Mouse (Mus musculus) CH12.LX (cell line): ENCODE data around the gene St7. TPM values are rescaled to one million over a fixed set of nuclear protein-coding genes. Genes with fewer than 3 reads are reported as not detected.

Experiments
- DNase-seq: peaks from one replicate; pipeline ENCODE4 v3.0.0-alpha.2; 2013; ENCODE audit errors: extremely low read depth
- H3K27ac ChIP-seq: 2 replicates; pipeline ENCODE4 v1.5.1; 2012; ENCODE audit warnings: low read depth, mild to moderate bottlenecking, control low read depth, moderate library complexity; ENCODE audit not compliant: insufficient read depth
- H3K27me3 ChIP-seq: replicated peaks from 2 replicates; pipeline ENCODE3; 2012; ENCODE audit warnings: inconsistent platforms
- H3K36me3 ChIP-seq, 2 experiments: replicated peaks in 1 of 2; 2 replicates each; pipeline versions ENCODE3 to v1.6.1; 2012; ENCODE audit warnings: inconsistent platforms in 1 of 2, low read length in 1 of 2, mild to moderate bottlenecking in 1 of 2, mixed read lengths in 1 of 2, moderate library complexity in 1 of 2; ENCODE audit not compliant: control insufficient read depth in 1 of 2, insufficient read depth in 1 of 2
- H3K4me1 ChIP-seq, 2 experiments: 2 replicates each; pipeline ENCODE4 v1.6.1; 2012; ENCODE audit warnings: inconsistent platforms in 1 of 2, moderate library complexity in 1 of 2; ENCODE audit not compliant: insufficient read depth in 2 of 2, control insufficient read depth in 1 of 2
- H3K4me2 ChIP-seq: 2 replicates; pipeline ENCODE4 v1.6.1; 2012; ENCODE audit warnings: low read depth, mild to moderate bottlenecking, control low read depth; ENCODE audit not compliant: poor library complexity, insufficient read depth, severe bottlenecking
- H3K4me3 ChIP-seq, 3 experiments: fragments of 150-350 bp in 1 of 3; sonication (generic) in 1 of 3; replicated peaks in 1 of 3; 2 replicates each; pipeline versions ENCODE3 to v1.5.1; 2011 to 2012; ENCODE audit warnings: low read depth in 2 of 3, low read length in 2 of 3, mild to moderate bottlenecking in 2 of 3, moderate library complexity in 2 of 3, control low read depth in 1 of 3, improper control_type of control experiment in 1 of 3, inconsistent platforms in 1 of 3, mixed read lengths in 1 of 3; ENCODE audit not compliant: poor library complexity in 1 of 3
- H3K79me2 ChIP-seq: replicated peaks from 2 replicates; pipeline ENCODE4 v1.6.1; 2012; ENCODE audit warnings: mild to moderate bottlenecking, moderate library complexity; ENCODE audit not compliant: control insufficient read depth, poor library complexity, insufficient read depth, severe bottlenecking; ENCODE audit errors: extremely low read depth
- H3K9ac ChIP-seq: 2 replicates; pipeline ENCODE4 v1.6.1; 2012; ENCODE audit warnings: low read depth, mild to moderate bottlenecking, control low read depth, moderate library complexity; ENCODE audit not compliant: insufficient read depth
- H3K9me3 ChIP-seq: replicated peaks from 2 replicates; pipeline ENCODE3; 2012; ENCODE audit warnings: low read length, inconsistent platforms, mixed read lengths
- BHLHE40 ChIP-seq: IDR thresholded peaks from 2 replicates; pipeline ENCODE4 v1.6.1; 2011; ENCODE audit warnings: mild to moderate bottlenecking, low read depth, low read length, improper control_type of control experiment
- CHD1 ChIP-seq: IDR thresholded peaks from 2 replicates; pipeline ENCODE4 v1.6.1; 2012; ENCODE audit warnings: low read depth, low read length, improper control_type of control experiment, inconsistent platforms
- CHD2 ChIP-seq: IDR thresholded peaks from 2 replicates; pipeline ENCODE4 v1.6.1; 2011; ENCODE audit warnings: low read length, improper control_type of control experiment
- CTCF ChIP-seq, 2 experiments: IDR thresholded peaks in 1 of 2; conservative IDR thresholded peaks in 1 of 2; 2 replicates each; pipeline ENCODE4 v1.5.1; 2011 to 2012; ENCODE audit warnings: low read depth in 2 of 2, low read length in 2 of 2, improper control_type of control experiment in 1 of 2, inconsistent platforms in 1 of 2, mild to moderate bottlenecking in 1 of 2, moderate library complexity in 1 of 2
- ELF1 ChIP-seq: IDR thresholded peaks from 2 replicates; pipeline ENCODE4 v1.6.1; 2014; ENCODE audit warnings: low read depth, mild to moderate bottlenecking, inconsistent platforms, low read length, improper control_type of control experiment
- EP300 ChIP-seq: IDR thresholded peaks from 2 replicates; pipeline ENCODE4 v1.6.1; 2011; ENCODE audit warnings: low read length, improper control_type of control experiment
- ETS1 ChIP-seq: conservative IDR thresholded peaks from 2 replicates; pipeline ENCODE4 v1.6.1; 2012; ENCODE audit warnings: low read depth, mild to moderate bottlenecking, inconsistent platforms, low read length, improper control_type of control experiment, moderate library complexity
- GABPA ChIP-seq: IDR thresholded peaks from 2 replicates; pipeline ENCODE4 v1.6.1; 2012; ENCODE audit warnings: low read depth, low read length, improper control_type of control experiment, inconsistent platforms; ENCODE audit not compliant: insufficient replicate concordance
- HCFC1 ChIP-seq: IDR thresholded peaks from 2 replicates; pipeline ENCODE4 v1.6.1; 2012; ENCODE audit warnings: low read depth, mild to moderate bottlenecking, inconsistent platforms, low read length, improper control_type of control experiment
- IRF4 ChIP-seq: IDR thresholded peaks from 2 replicates; pipeline ENCODE4 v1.6.1; 2014; ENCODE audit warnings: low read depth, mild to moderate bottlenecking, inconsistent platforms, low read length, improper control_type of control experiment
- JUND ChIP-seq: conservative IDR thresholded peaks from 2 replicates; pipeline ENCODE4 v1.6.1; 2011; ENCODE audit warnings: low read depth, low read length, improper control_type of control experiment
- KAT2A ChIP-seq: IDR thresholded peaks from 2 replicates; pipeline ENCODE4 v1.6.1; 2012; ENCODE audit warnings: low read length, improper control_type of control experiment, inconsistent platforms; ENCODE audit not compliant: insufficient replicate concordance
- MAFK ChIP-seq: IDR thresholded peaks from 2 replicates; pipeline ENCODE4 v1.6.1; 2011; ENCODE audit warnings: low read length, improper control_type of control experiment; ENCODE audit not compliant: insufficient replicate concordance
- MAX ChIP-seq: IDR thresholded peaks from 2 replicates; pipeline ENCODE4 v1.6.1; 2011; ENCODE audit warnings: low read length, improper control_type of control experiment
- MAZ ChIP-seq: IDR thresholded peaks from 2 replicates; pipeline ENCODE4 v1.6.1; 2012; ENCODE audit warnings: low read depth, mild to moderate bottlenecking, inconsistent platforms, low read length, improper control_type of control experiment, moderate library complexity
- MEF2A ChIP-seq: IDR thresholded peaks from 2 replicates; pipeline ENCODE4 v1.6.1; 2014; ENCODE audit warnings: low read depth, mild to moderate bottlenecking, inconsistent platforms, low read length, improper control_type of control experiment, borderline replicate concordance
- MXI1 ChIP-seq: IDR thresholded peaks from 2 replicates; pipeline ENCODE4 v1.6.1; 2011; ENCODE audit warnings: mild to moderate bottlenecking, low read depth, low read length, improper control_type of control experiment
- MYC ChIP-seq: IDR thresholded peaks from 2 replicates; pipeline ENCODE4 v1.6.1; 2011; ENCODE audit warnings: low read depth, mild to moderate bottlenecking, improper control_type of control experiment, low read length
- NELFE ChIP-seq: IDR thresholded peaks from 2 replicates; pipeline ENCODE4 v1.6.1; 2011; ENCODE audit warnings: low read depth, low read length, improper control_type of control experiment
- NRF1 ChIP-seq: IDR thresholded peaks from 2 replicates; pipeline ENCODE4 v1.6.1; 2014; ENCODE audit warnings: low read depth, mild to moderate bottlenecking, inconsistent platforms, low read length, improper control_type of control experiment, moderate library complexity
- PAX5 ChIP-seq: IDR thresholded peaks from 2 replicates; pipeline ENCODE4 v1.6.1; 2012; ENCODE audit warnings: low read length, inconsistent platforms, mixed read lengths
- POLR2A ChIP-seq: IDR thresholded peaks from 2 replicates; pipeline ENCODE4 v1.6.1; 2011; ENCODE audit warnings: low read depth, mild to moderate bottlenecking, improper control_type of control experiment, low read length
- POLR2AphosphoS2 ChIP-seq: IDR thresholded peaks from 2 replicates; pipeline ENCODE4 v1.6.1; 2011; ENCODE audit warnings: low read depth, low read length, improper control_type of control experiment
- RAD21 ChIP-seq: IDR thresholded peaks from 2 replicates; pipeline ENCODE4 v1.6.1; 2011; ENCODE audit warnings: low read depth, mild to moderate bottlenecking, low read length, improper control_type of control experiment, moderate library complexity
- RCOR1 ChIP-seq: conservative IDR thresholded peaks from 2 replicates; pipeline ENCODE4 v1.6.1; 2012; ENCODE audit warnings: low read depth, mild to moderate bottlenecking, inconsistent platforms, low read length, improper control_type of control experiment
- SIN3A ChIP-seq: IDR thresholded peaks from 2 replicates; pipeline ENCODE4 v1.6.1; 2012; ENCODE audit warnings: low read length, improper control_type of control experiment, inconsistent platforms
- SMC3 ChIP-seq: IDR thresholded peaks from 2 replicates; pipeline ENCODE4 v1.6.1; 2011; ENCODE audit warnings: low read depth, low read length, improper control_type of control experiment
- TBP ChIP-seq: conservative IDR thresholded peaks from 2 replicates; pipeline ENCODE4 v1.6.1; 2011; ENCODE audit warnings: low read depth, low read length, improper control_type of control experiment
- TCF12 ChIP-seq: IDR thresholded peaks from 2 replicates; pipeline ENCODE4 v1.6.1; 2014; ENCODE audit warnings: low read depth, mild to moderate bottlenecking, inconsistent platforms, low read length, improper control_type of control experiment
- USF1 ChIP-seq: IDR thresholded peaks from 2 replicates; pipeline ENCODE4 v1.6.1; 2014; ENCODE audit warnings: low read depth, mild to moderate bottlenecking, inconsistent platforms, low read length, improper control_type of control experiment
- USF2 ChIP-seq: conservative IDR thresholded peaks from 2 replicates; pipeline ENCODE4 v1.6.1; 2011; ENCODE audit warnings: low read depth, low read length, improper control_type of control experiment
- ZC3H11A ChIP-seq: IDR thresholded peaks from 2 replicates; pipeline ENCODE4 v1.6.1; 2012; ENCODE audit warnings: low read depth, mild to moderate bottlenecking, inconsistent platforms, low read length, improper control_type of control experiment
- ZKSCAN1 ChIP-seq: IDR thresholded peaks from 2 replicates; pipeline ENCODE4 v1.6.1; 2012; ENCODE audit warnings: low read depth, inconsistent platforms, low read length, improper control_type of control experiment, borderline replicate concordance
- ZMIZ1 ChIP-seq: IDR thresholded peaks from 2 replicates; pipeline ENCODE4 v1.6.1; 2012; ENCODE audit warnings: low read depth, mild to moderate bottlenecking, inconsistent platforms, low read length, improper control_type of control experiment
- ZNF384 ChIP-seq: IDR thresholded peaks from 2 replicates; pipeline ENCODE4 v1.6.1; 2012; ENCODE audit warnings: low read depth, low read length, improper control_type of control experiment, inconsistent platforms
- dilution Hi-C: fragments of 300-500 bp; cut with MboI; formaldehyde crosslinking; loops from 2 replicates; pipeline ENCODE4 v1.14.3; 2020; ENCODE audit warnings: low sequenced_read_pairs; ENCODE audit not compliant: extremely low pct_unique_long_range_greater_than_20kb, extremely low pct_ligation_motif_present
- in situ Hi-C: fragments of 300-500 bp; cut with MboI; formaldehyde crosslinking; loops from 3 replicates; pipeline ENCODE4 v1.14.3; 2019; ENCODE audit warnings: low sequenced_read_pairs, low pct_ligation_motif_present, low pct_unique_long_range_greater_than_20kb, mixed read lengths
- polyA plus RNA-seq: library from polyadenylated mRNA; unstranded; fragments of >175 nt; gene quantifications from 2 replicates; pipeline ENCODE4 v1.2.1, GENCODE M21; 2012; ENCODE audit warnings: low read depth; ENCODE audit not compliant: insufficient read length
- total RNA-seq, 2 experiments: library from RNA; depleted of rRNA; stranded (reverse); fragments of 300-350 nt in 1 of 2; fragments of >200 nt in 1 of 2; gene quantifications; 2 replicates each; pipeline ENCODE4 v1.2.3; 2012 to 2014

The St7 gene
- total and polyA plus RNA-seq, 3 experiments: 33.9 to 64.1 (median 35.3) TPM

DNA sequence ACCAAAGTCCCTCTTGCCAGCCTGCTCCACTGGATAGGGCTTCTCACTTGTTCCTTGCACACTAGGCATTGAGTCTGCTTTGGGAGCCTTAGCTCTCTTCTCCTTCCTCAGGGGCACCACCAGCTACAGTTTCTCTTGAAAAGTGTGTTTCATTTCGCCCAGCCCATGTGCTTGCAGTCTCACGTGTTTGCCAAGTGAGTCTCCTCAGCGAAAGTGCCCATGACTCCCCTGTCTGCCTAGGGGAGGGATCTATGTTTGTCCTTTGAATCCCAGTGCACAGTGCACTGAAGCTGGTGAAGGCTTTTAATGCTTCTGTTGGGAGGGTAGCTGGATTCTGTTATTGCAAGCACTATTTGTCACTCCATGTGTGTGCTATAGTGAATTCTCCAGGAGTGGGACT is 79.8 kb downstream of the St7 start:
- H3K27me3 ChIP-seq: no peaks in the 10 kb centered on the region
- peaks cover 19 to 76% of the 10 kb centered on the region in 2 experiments for H3K4me1 ChIP-seq
- no peak overlapping the region for H3K9ac ChIP-seq
- H3K4me3 ChIP-seq: no peak overlapping the region
- no peak for DNase-seq
- H3K4me2 ChIP-seq: peak overlapping the region; percentile 5; the same call in 1 of the 2 replicates
- TF ChIP-seq SIN3A (no peak), MAX (peak; percentile 76), ETS1 (no peak), ZC3H11A (no peak), USF1 (no peak), CTCF (conservative IDR thresholded peaks at IDR 0.05 in 1 of 2, IDR thresholded peaks at IDR 0.05 in 1 of 2; ENCODE audit: low read depth in 2 of 2, low read length in 2 of 2) (no peak), MXI1 (peak; percentile 59; the same call in 1 of the 2 replicates), KAT2A (no peak), ZKSCAN1 (no peak), TCF12 (no peak), NRF1 (no peak), ZMIZ1 (no peak), MAZ (no peak), SMC3 (no peak), HCFC1 (no peak), RAD21 (no peak), BHLHE40 (peak; percentile 81), RCOR1 (no peak), MYC (peak; percentile 67; the same call in 1 of the 2 replicates), USF2 (no peak), GABPA (no peak), MAFK (no peak), MEF2A (no peak), TBP (no peak), POLR2AphosphoS2 (no peak), NELFE (no peak), ZNF384 (no peak), CHD1 (no peak), JUND (no peak), ELF1 (no peak), POLR2A (no peak), CHD2 (no peak), IRF4 (no peak), EP300 (no peak), PAX5 (no peak)
- H3K79me2 ChIP-seq: peaks cover 23% of the 10 kb centered on the region
- dilution Hi-C loops (no loop called here), in situ Hi-C loops (no loop called here)
- H3K27ac ChIP-seq: no peak overlapping the region; the same call in 1 of the 2 replicates
- peaks cover 0 to 3% of the 10 kb centered on the region in 2 experiments for H3K36me3 ChIP-seq
- H3K9me3 ChIP-seq: no peaks in the 10 kb centered on the region
